Mouse (Mus musculus): ENCODE measurements around the gene Mapk8. TPM values are rescaled to one million over a fixed set of nuclear protein-coding genes. Genes with fewer than 3 reads are reported as not detected.
A peak's percentile ranks its signal among the peaks of the same experiment; 100 is the strongest.
"Not testable (repeated sequence)": the region's sequence is repeated elsewhere in the genome, so short reads cannot be mapped to it uniquely, and the experiment has no call there.

Gene Mapk8
- total RNA-seq (2021) = 100 to 1,000 TPM; 102 to 110 TPM

DNA sequence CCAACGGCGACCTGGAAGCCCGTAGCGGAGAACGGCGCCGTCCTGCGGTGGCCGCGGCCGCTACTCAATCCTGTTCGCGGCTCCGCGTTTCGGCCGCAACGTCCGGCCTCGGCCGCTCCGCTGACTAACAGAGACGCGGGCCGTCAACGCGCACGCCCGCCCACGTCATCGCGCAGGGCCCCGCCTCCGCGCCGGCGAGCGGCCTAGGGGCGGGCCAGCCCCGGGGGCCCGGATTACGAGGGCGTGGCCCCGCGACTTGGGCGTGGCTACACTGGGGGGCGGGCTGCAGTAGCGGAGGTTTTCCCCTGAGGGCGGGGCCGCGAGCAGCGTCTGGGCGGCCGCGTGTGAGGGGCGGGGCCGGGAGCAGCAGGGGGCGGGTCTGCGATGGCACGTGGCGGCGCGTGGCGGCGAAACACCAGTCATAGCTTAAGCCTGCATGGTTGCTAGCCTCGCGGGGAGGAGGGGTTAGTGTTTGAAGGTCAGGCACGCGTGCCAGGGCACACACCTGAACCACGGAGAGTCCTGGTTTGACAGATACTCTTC, at the start of gene Mapk8:
TSS of gene Mapk8 (minus strand) at position 132 of the 543 bp plus-strand sequence.
- intact Hi-C loops (cut with DNase I) = loop anchor here (5.0 kb wide), 1 partner anchor 75 kb away; no protein-coding TSS in a partner anchor
- DNase-seq (ENCODE audit: low spot score in 2 of 2) = peak; percentile 93 to 98

DNA sequence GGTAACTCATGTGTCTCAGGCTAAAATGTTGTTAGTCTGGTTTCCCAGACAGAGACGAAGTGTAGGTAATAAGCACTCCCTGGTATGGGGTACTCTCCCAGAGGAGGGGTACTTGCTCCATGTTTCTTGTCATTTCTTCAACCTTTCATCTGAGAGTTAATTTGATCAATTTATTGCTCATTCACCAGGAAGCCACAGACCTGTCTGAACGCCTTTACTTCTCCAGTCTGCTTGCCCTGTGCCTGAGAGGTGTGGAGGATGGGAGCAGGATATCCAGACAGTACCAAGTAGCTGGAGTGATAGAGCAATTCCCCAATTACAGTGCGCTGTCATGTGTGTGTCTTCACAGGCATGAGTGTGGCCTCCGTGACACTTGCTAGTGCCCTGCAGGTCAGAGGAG, 48.3 kb upstream of the Mapk8 start:
- DNase-seq (ENCODE audit: low spot score in 2 of 2) = no peak
- intact Hi-C loops (cut with DNase I) = no loop called here

DNA sequence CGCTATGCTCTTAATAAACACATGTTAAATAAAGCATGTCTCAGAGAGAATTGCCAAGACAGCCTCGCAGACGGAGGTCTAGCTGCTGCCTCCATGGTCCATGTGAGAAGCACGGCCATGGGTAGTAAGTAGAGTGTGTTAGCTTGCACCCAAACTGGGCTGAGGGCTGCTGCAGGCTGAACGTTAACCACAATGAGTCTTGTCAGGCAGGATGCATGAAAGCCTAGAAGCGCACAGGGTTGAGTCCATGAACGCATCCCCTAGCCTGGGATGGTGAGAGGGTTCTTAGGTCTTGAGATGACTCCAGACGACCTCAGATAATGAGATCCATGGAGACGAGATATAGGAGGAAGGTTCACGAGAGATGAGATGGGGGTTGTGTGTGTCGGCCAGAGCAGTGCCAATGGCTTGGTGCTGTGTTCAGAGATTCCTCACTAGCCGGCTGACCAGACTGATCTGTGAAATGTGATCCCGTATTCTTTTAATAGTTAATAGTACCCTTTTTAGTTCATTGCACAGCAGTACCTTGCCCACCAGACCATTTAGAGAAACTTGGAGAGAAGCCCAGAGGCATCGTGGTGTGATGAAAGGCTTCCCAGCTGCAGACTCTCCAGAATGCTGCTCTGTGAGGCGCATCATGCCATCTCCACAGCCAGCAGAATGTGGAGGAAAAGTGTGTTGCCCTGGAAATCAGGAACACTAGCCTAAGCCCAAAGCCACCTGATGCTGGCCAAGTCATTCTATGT, 41.0 kb upstream of the Mapk8 start:
- no peak for DNase-seq (ENCODE audit: low spot score in 2 of 2)
- intact Hi-C loops (cut with DNase I) = no loop called here

DNA sequence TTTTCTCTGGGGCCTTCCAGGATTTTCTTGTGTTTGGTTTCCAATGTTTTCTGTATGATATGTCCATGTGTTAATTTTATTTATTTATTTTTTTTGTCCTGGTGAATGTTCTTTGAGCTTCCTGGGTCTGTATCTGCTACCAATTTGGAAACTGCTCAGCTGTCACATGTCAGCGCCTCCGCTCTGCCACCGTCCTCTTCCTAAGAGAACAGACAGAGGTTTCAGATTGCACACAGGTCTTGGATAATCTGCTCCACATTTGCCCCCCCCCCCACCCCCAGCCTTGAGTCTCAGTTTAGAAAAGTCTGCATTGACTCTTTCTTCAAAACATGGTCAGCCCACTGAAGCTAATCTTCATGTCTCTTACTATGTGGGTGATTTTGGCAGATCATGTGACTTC, 35.0 kb upstream of the Mapk8 start:
- no peak for DNase-seq (ENCODE audit: low spot score in 2 of 2)
- intact Hi-C loops (cut with DNase I) = no loop called here

DNA sequence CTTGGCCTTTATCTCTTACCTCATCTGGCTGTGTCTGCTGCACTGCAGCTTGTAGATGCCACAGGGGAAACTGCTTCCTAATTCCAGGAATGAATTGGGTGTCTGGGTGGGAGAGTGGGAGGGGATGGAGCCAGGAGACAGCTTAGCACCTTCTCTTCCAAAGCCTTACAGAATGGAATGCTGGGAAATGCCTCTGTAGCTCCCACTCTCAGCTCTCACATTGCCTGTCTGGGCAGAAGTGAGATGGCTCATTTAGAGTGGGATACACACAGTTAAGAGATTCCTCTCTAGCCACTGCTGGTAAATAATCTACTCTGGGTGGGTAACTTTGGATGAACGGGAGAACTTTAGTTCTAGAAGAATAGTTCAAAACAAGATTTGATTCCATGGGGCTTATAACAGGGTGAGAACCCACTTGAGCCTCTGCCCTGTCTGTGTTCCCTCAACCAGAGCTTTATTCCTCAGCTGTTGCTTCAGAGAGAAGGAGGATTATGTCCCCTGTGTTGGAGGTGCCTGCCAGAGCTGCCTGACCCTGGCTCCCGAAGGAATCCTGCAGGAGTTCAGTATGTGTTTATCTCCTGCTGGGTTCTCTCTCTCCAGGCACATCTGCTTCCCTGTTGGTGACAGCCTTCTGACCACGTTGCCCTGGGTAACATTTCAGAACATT, 29.3 kb upstream of the Mapk8 start:
- DNase-seq (ENCODE audit: low spot score in 2 of 2) = no peak
- intact Hi-C loops (cut with DNase I) = no loop called here

DNA sequence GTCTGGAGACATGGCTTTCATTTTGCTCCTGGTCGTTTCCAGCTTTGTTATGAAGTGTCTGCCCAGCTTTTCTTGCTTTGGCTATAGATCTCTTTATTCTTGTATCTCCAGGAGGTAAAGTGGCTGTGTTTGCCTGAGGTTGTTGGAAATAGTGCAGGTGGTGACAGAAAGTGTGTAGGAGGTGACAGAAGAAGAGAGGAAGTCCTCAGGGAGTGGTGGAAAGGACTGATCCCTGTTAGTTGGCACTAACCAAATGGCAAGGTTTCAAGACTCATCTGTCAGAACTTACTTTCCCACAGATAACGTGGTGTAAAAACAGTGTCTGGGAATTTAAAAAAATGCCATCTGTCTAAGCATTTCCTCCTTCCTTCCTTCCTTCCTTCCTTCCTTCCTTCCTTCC, 27.5 kb upstream of the Mapk8 start:
- DNase-seq (ENCODE audit: low spot score in 2 of 2) = peak; percentile 23 to 32

DNA sequence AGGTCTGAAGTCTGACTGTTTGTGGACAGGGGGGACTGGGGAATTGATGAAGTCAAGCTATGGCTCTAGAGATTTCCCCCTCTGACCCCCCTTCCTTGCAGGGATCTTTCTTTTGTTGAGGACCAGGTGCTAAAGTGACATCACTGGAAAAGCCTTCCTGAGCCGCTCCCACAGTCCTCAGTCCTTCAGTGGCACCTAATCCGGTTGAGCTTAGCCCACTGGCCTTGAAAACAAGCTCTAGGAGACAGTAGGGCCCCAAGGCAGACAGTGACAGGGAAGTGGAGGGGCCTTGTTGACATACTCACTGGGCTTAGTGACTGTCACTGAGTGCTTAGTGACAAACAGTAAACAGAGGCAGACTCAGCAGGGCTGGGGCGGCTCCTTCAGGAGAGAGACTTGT, 24.4 kb upstream of the Mapk8 start, which contains the start of gene Frmpd2:
TSS of gene Frmpd2 (plus strand) at position 366 of the 400 bp plus-strand sequence.
- intact Hi-C loops (cut with DNase I) = no loop called here
- no peak for DNase-seq (ENCODE audit: low spot score in 2 of 2)

More for the DNA sequence above, 27.5 kb upstream of the Mapk8 start:
- intact Hi-C loops (cut with DNase I) = no loop called here

DNA sequence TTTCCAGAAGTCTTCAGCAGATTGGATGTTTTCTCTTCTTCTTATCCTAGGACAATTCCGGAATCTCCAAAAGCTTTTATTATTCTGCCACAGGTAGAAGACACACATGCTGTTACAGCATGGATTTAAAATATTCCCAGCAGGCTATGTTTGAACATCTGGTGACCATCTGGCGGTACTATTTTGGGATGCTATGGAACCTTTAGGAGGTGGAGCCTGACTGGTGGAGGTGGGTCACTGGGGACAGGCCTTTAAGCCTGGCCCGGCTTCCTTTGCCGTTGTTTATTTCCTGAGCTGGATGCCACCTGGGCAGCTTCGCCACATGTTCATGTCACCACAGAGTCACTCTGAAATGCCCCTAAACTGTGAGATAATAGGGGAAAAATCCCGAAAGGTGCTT, 20.8 kb upstream of the Mapk8 start:
- intact Hi-C loops (cut with DNase I) = no loop called here
- no peak for DNase-seq (ENCODE audit: low spot score in 2 of 2)

DNA sequence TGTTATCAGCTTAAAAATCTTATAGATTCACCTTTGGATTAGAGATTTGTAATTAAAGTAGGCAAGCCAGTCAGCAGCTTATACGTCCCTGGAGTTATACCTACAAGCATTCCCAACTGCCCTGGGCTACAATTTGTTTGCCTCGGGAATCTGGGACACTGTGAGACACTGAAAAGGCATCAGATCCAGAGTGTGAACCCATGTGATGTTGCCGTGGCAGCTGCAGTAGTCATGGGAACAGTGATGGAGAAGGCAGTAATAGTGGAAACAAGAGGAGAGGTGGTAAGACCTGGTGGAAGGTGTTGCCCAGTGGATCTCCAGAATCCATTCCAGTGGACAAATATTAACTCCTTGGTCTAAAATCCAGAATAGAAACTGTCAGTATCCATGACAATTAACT, 16.7 kb upstream of the Mapk8 start:
- intact Hi-C loops (cut with DNase I) = no loop called here
- DNase-seq (ENCODE audit: low spot score in 2 of 2) = no peak

DNA sequence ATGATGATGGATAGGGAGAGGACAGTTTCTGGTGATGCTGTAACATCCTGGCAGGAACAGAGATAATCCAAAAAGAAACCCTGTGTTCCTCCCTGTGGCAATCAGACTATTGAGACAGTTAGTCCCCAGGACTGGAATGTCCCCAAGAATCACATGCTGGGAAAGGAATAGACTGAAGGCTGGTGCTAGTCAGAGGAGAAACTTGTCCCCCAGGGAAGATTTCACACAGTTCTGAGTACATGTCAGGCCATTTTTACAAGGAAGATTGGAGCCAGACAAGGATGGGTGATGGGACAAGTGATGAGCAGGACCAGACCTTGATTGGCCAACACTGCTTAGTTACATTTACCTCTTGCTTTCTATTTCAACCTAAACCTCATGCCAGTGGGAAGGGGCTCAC, 3.4 kb upstream of the Mapk8 start:
- intact Hi-C loops (cut with DNase I) = no loop called here
- DNase-seq (ENCODE audit: low spot score in 2 of 2) = no peak

DNA sequence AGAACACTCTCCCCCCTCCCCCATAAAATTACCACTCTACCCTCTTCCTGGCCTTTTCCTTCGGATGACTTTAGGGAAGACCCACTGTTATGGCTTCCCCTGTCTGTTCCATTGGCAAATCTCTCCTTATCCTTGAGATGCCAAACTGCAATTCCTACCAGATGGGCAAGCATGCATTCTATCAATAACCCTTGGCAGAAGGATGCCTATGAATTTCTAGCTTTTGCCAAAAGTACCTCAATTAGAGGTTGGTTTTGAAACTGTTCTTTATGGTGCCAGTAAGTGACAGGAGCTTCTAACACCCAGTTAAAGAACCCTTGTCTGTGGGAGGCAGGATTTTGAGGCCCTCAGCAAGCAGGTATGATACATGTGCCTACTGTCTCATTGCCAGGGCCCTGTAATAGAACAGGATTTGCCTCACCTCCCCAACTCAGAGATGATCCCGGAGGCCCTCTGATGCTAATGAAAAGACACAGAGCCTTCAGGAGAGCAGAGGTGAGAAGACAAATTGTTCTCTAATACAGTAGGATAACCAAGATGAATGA, 2.4 kb upstream of the Mapk8 start:
- no peak for DNase-seq (ENCODE audit: low spot score in 2 of 2)
- intact Hi-C loops (cut with DNase I) = loop anchor here (5.0 kb wide), 1 partner anchor 73 kb away; no protein-coding TSS in a partner anchor

DNA sequence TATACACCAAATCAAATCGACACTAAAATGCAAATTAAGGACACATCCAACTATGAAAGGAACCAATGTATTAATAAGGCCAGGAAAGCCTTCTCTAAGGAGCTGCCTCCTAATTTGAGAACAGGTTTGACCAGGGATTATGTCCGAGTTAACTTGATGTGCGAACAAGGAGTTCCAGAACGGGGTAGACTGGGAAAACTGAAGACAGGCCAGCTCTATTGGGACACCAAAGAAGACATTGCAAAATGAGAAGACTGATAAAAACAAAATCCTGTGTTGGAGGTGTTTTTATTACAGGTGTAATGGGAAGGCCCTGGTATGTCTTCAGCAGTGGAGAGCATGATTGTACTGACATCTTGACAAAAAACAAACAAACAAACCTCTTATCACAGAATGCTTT, 1.3 kb upstream of the Mapk8 start:
- intact Hi-C loops (cut with DNase I) = loop anchor here (5.0 kb wide), 1 partner anchor 74 kb away; no protein-coding TSS in a partner anchor
- no peak for DNase-seq (ENCODE audit: low spot score in 2 of 2)

DNA sequence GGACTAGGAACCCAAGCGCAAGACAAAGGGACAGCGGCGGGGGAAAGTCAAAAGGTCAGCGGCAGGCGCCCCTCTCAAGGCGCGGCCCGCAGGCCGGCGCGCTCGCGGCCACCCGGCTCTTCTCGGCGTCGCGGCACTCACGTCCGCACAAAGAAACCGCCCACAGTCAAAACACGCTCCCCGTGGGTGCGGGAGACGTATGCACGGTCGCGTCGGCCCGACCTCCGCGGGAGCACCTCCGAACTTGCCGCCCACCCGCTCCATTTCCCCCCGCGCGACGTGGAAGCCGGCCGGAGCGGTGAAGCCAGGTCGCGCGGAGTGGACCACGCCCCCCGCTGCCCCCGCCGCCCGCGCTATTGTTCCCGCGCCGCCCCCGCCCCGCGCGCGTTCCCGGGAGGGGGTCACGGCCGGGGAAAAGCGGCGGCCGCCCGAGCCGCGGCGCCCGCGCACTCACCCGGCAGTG, 366 bp downstream of the Mapk8 start:
- peak in 1 of 2 experiments; percentile 53 for DNase-seq (ENCODE audit: low spot score in 2 of 2)

DNA sequence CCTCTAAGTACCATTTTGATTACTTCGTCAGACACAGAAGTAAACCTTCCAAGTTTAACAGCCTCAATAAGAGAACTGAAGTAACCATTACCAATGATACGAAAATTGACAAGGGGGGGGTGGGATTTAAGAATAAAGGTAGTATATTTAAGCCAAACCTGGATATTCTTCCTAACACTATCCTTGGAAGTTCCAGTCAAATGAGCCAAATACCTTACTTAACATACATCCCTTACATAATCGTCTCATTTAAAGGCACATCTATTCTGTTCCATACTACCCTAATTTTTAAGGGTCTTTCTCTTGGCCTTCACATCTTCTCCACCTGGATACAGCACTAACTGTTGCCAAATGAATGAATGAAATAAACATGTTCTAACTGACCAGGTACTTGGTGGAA, 996 bp downstream of the Mapk8 start:
- DNase-seq (ENCODE audit: low spot score in 2 of 2) = no peak
- intact Hi-C loops (cut with DNase I) = loop anchor here (5.0 kb wide), 1 partner anchor 76 kb away; no protein-coding TSS in a partner anchor

More for the DNA sequence above, 366 bp downstream of the Mapk8 start:
- intact Hi-C loops (cut with DNase I) = loop anchor here (5.0 kb wide), 1 partner anchor 76 kb away; no protein-coding TSS in a partner anchor

DNA sequence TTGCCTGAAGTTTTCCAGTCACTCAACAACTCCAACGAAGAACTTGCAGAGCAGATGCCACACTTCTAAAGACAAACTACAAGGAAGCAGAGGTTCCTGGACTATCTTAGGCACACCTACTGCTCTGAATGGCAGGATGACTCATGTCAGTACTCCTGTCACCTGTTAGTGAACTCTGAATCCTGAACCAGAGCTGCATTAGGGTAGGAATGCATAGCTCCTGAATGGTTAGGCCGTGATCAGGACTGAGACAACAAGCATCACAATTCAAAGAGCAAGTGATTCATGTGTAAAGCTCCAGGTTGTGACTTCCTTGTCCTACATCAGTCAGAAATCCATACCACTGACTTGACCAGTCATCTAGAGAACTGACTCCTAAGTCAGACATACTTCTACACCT, 3.2 kb downstream of the Mapk8 start:
- intact Hi-C loops (cut with DNase I) = no loop called here
- no peak for DNase-seq (ENCODE audit: low spot score in 2 of 2)

DNA sequence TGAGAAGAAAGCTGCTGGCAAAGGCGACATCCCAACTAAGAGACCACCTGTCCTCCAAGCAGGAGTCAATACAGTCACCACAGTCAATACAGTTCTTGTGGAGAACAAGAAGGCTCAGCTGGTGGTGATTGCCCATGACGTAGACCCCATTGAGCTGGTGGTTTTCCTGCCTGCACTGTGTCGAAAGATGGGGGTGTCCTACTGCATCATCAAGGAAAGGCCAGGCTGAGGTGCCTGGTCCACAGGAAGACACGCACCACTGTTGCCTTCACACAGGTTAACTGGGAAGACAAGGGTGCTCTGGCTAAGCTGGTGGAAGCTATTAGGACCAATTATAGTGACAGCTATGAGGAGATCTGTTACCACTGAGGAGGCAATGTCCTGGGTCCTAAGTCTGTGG, 14.5 kb downstream of the Mapk8 start:
- DNase-seq (ENCODE audit: low spot score in 2 of 2); intact Hi-C loops (cut with DNase I): not testable (repeated sequence)

DNA sequence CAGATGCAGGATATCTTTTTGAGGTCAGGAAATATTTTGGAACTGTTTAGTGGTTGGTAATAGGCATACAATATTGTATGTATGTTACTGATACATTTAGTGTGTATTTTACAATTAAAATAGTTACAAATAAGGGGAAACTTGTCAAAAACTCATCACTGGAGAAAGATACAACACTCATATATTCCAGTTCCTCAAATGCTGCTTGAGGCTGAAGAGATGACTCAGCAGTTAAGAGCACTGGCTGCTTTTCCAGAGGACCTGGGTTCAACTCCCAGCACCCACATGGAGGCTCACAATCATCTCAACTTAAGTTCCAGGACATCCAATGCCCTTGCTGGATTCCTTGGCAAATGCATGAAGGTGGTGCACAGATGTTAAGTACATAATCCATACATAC, 22.8 kb downstream of the Mapk8 start:
- DNase-seq (ENCODE audit: low spot score in 2 of 2) = no peak

DNA sequence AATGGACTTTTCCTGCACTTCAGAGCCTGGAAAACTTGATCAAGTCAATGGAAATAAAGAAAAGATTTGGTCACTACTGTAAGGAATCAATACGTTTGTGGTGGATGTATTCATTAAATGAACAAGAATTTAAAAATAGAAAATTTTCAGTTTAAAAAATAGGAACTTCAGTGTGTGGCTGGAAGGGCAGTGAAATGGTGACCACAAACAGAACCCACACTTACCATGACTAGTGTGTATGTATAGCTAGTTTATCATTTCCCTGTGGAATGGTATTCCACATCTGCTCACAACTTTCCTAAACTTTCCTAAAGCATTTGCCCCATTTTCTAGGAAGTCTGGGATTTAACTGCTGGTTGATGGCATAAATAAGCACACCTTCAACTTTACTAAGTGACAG, 24.0 kb downstream of the Mapk8 start:
- intact Hi-C loops (cut with DNase I) = no loop called here
- no peak for DNase-seq (ENCODE audit: low spot score in 2 of 2)

More for the DNA sequence above, 22.8 kb downstream of the Mapk8 start:
- intact Hi-C loops (cut with DNase I) = no loop called here

DNA sequence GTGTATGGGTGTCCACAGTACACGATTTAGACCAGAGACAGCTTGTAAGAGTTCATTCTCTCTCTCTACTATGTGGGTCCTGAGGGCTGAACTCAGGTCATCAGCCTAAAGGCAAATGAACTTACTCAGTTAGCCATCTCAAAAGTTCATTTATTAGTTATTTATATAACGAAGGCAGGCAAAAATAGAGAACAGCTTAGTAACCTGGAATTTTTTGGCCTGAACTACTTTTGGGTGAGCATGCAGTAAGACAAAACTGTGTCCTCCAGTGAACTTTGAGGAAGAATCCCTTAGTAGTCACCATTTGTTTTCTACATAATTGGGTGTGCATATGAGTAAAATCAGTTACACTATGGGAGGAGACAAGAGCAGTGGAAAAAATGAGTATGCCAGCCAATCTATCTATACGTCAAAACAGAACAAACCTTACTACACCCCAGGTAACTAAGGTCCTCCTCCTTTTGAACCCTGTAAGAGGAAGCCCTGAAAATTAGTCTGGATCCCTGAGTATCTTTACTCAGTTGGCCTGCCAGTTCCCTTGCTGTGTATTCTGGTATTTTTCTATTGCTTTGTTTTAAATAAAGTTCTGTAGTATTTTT, 28.5 kb downstream of the Mapk8 start:
- no peak for DNase-seq (ENCODE audit: low spot score in 2 of 2)
- intact Hi-C loops (cut with DNase I) = no loop called here

DNA sequence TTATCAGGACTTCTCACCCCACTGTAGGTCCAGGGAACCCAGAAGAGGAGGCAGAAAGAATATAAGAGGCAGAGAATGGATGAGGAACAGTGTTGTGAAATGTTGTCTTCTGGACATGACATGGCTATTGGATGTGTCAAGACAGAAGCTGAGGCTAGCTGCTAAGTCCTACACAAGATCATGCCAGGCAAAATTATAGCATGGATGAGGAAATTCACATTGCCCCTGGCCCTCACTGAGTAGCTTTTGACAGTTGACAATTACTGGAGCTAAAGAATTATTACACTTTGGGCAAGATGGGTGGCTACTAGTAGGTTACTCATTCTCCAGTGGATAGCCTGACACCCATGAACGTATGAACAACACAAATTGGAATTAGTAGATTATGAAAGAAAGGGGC, 31.2 kb downstream of the Mapk8 start:
- intact Hi-C loops (cut with DNase I) = no loop called here
- no peak for DNase-seq (ENCODE audit: low spot score in 2 of 2)
